Mouse (Mus musculus) myocyte (in vitro differentiated cells): ENCODE data around the gene Gm3285.

ENCODE experiments used
- E2F4 ChIP-seq: IDR thresholded peaks from one replicate; pipeline ENCODE4 v1.6.1; 2011; ENCODE audit warnings: mild to moderate bottlenecking, control low read depth, moderate library complexity; ENCODE audit not compliant: insufficient read depth
- MAX ChIP-seq: IDR thresholded peaks from one replicate; pipeline ENCODE4 v1.6.1; 2011; ENCODE audit warnings: low read depth, mild to moderate bottlenecking, control low read depth
- POLR2A ChIP-seq: IDR thresholded peaks from one replicate; pipeline ENCODE4 v1.6.1; 2011; ENCODE audit warnings: low read depth, mild to moderate bottlenecking, control low read depth, moderate library complexity; ENCODE audit not compliant: insufficient read length
- POLR2AphosphoS2 ChIP-seq: IDR thresholded peaks from one replicate; pipeline ENCODE4 v1.6.1; 2011; ENCODE audit warnings: low read depth, control low read depth; ENCODE audit not compliant: insufficient read length
- USF1 ChIP-seq: IDR thresholded peaks from one replicate; pipeline ENCODE4 v1.6.1; 2011; ENCODE audit warnings: low read depth, mild to moderate bottlenecking, control low read depth, moderate library complexity

DNA sequence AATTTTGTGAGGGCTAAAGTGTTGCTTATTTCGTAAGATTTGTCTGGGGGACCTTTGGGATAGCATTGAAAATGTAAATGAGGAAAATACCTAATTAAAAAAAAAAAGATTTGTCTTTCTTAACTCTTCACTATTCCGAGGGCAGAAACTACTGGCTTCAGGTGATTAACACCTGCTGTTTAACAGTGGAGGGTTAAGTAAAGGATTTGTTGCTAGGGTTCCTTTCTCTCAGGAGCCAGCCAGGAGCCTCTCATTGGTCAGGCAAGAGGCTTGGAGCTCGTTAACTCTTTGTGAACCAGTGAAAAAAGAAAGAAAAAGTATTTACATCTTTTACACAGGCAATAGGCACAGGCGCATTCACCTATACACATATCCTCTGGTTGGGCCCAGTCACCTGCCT lies 42.6 kb upstream of the Gm3285 start:
- TF ChIP-seq MAX = no peak
- no peak for TF ChIP-seq USF1
- TF ChIP-seq POLR2AphosphoS2 = no peak
- TF ChIP-seq E2F4 = no peak
- no peak for TF ChIP-seq POLR2A
